Mouse (Mus musculus) spleen, adult 2 months (tissue): ENCODE data around the gene Acaca. TPM values are rescaled to one million over a fixed set of nuclear protein-coding genes. Genes with fewer than 3 reads are reported as not detected.
A peak's percentile ranks its signal among the peaks of the same experiment; 100 is the strongest.
"Not testable (repeated sequence)": the region's sequence is repeated elsewhere in the genome, so short reads cannot be mapped to it uniquely, and the experiment has no call there.

Experiments used
- DNase-seq, 2 experiments: peaks; one replicate each; pipeline versions ENCODE4 v3.0.0 to v3.0.0-alpha.2; 2012 to 2021; ENCODE audit warnings: low spot score in 2 of 2, low read depth in 1 of 2
- H3K27ac ChIP-seq: fragments of 200-500 bp; 2 replicates; pipeline ENCODE4 v1.5.1; 2012; ENCODE audit warnings: low read length, inconsistent platforms; ENCODE audit not compliant: insufficient read depth
- H3K27me3 ChIP-seq: fragments of 200-500 bp; 2 replicates; pipeline ENCODE4 v1.6.1; 2012; ENCODE audit warnings: mild to moderate bottlenecking, moderate library complexity, low read length, inconsistent platforms; ENCODE audit not compliant: control insufficient read depth, insufficient read depth
- H3K36me3 ChIP-seq: fragments of 200-500 bp; 2 replicates; pipeline ENCODE4 v1.6.1; 2012; ENCODE audit warnings: mild to moderate bottlenecking, low read length, inconsistent platforms; ENCODE audit not compliant: control insufficient read depth, insufficient read depth
- H3K4me1 ChIP-seq: fragments of 200-500 bp; 2 replicates; pipeline ENCODE4 v1.6.1; 2011; ENCODE audit warnings: inconsistent platforms; ENCODE audit not compliant: control insufficient read depth, insufficient read depth, insufficient read length
- H3K4me3 ChIP-seq: fragments of 200-500 bp; 2 replicates; pipeline ENCODE4 v1.5.1; 2011; ENCODE audit warnings: mild to moderate bottlenecking, inconsistent platforms; ENCODE audit not compliant: insufficient read depth, insufficient read length; ENCODE audit errors: extremely low read depth
- CTCF ChIP-seq: fragments of 200-500 bp; IDR thresholded peaks from 2 replicates; pipeline ENCODE4 v1.5.1; 2011; ENCODE audit warnings: mild to moderate bottlenecking, inconsistent platforms; ENCODE audit not compliant: insufficient read depth, insufficient read length, insufficient replicate concordance; ENCODE audit errors: extremely low read depth
- POLR2A ChIP-seq: fragments of 200-500 bp; IDR thresholded peaks from 2 replicates; pipeline ENCODE4 v1.6.1; 2011; ENCODE audit warnings: low read depth, low read length, inconsistent platforms
- WGBS: fragments of 180-500 bp; shearing (Covaris S2); methylation state at CpG from one replicate; pipeline ENCODE4 v1.1.7; 2018; 5-methylcytosine and 5-hydroxymethylcytosine counted together
- polyA plus RNA-seq: library from polyadenylated mRNA; depleted of rRNA; stranded (reverse); fragments of >200 nt; gene quantifications from 2 replicates; pipeline ENCODE4 v1.2.3, GENCODE M21; 2012

The Acaca gene
- polyA plus RNA-seq, 1 experiment: 3.9 TPM

DNA sequence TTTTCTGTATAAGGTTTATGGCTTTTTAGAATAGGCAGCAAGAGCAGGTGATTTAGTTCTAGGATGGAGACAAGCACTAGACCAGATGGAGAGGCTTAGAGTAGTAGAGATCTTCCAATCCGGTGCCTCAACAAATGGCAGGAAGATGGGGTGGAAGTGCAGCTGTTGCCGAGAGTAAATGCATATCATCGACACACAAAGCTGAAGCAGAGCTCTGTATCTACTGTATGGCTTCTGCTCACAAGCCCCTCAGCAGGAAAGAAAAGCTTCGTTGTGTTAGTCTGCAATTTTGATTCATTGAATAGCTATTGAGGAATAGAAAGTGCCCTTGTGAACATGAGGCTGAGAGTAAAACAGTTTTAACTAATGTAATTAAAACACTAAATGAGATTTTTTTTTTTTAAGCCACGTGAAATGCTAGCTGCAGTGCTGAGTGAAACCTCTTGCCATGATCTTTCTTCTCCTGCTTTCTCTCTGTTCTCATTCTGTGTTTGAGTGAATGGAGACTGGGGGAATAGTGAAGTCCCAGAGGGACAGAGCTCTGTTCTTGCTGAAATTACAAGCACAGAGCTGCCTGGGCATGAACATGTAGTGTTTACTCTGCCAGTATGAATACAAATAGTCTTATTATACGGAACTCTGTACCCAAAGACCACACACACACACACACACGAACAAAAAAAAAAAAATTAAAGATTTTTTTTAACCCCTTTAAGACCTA, 194.7 kb downstream of the Acaca start:
- H3K36me3 ChIP-seq: 0 out of 2 replicates have a peak, but pooled peaks cover 2% of the 10 kb centered on the region
- TF ChIP-seq CTCF (no peak), POLR2A (no peak)
- WGBS: 91% methylated on average over 7 of the region's 7 CpGs
- H3K27ac ChIP-seq: no peak overlapping the region
- no peaks in the 10 kb centered on the region for H3K4me1 ChIP-seq
- no peak for DNase-seq
- no peak overlapping the region for H3K4me3 ChIP-seq
- no peaks in the 10 kb centered on the region for H3K27me3 ChIP-seq

DNA sequence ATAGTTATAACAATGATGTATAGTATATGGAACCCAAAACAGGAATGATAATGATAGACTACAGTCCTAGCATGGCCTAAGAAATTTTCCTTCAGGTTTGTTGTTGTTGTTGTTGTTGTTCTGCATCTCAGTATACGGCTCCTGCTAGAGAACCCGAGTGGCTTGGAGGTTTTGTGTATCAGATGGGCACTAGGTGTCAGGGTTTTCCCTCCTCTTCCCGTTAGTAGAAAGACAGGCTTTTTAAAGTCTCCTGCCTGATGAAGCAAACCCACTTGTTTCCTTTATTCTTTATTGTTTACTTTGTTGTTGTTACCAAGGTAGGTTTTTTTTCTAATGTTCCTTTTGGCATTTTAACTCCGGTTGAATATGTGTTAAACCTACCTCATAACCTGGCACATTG, 197.6 kb downstream of the Acaca start:
- Histone ChIP-seq H3K27me3 (no peaks in the 10 kb centered on the region), H3K27ac (no peak overlapping the region), H3K4me3 (no peak overlapping the region), H3K4me1 (no peaks in the 10 kb centered on the region), H3K36me3 (0 out of 2 replicates have a peak, but pooled peaks cover 2% of the 10 kb centered on the region)
- 91% methylated on average over 4 of the region's 4 CpGs for WGBS
- no peak for DNase-seq
- TF ChIP-seq POLR2A (no peak), CTCF (no peak)

DNA sequence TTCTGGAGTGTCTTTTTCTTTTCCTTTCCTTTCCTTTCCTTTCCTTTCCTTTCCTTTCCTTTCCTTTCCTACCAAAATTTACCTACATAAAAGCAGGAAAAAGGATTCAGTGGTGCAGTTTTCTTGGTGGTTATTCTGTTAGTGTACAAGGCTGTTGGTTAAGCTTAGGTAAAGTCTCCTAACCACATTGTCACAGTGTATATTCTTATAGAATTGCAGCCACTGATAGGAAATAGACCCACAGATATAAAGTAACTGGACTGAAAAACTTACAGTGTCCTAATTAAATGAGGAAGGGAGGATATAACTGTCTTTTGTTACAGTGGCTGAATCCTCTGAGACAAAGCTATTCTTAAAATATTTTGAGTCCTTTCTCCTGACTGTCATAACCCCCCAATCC, 202.9 kb downstream of the Acaca start:
- TF ChIP-seq CTCF (no peak), POLR2A (no peak)
- Histone ChIP-seq H3K4me1 (no peaks in the 10 kb centered on the region; the same call in 1 of the 2 replicates), H3K27ac (peak overlapping the region; percentile 67), H3K4me3 (no peak overlapping the region), H3K27me3 (no peaks in the 10 kb centered on the region), H3K36me3 (0 out of 2 replicates have a peak, but pooled peaks cover 2% of the 10 kb centered on the region)
- no peak for DNase-seq

GRCm38 (mm10) chr11:84332860-84333259, 203.4 kb downstream of the Acaca start:
- H3K4me3 ChIP-seq: no peak overlapping the region
- H3K36me3 ChIP-seq: 0 out of 2 replicates have a peak, but pooled peaks cover 2% of the 10 kb centered on the region
- H3K27ac ChIP-seq: peak overlapping the region; percentile 67
- TF ChIP-seq CTCF (no peak), POLR2A (no peak)
- DNase-seq: peak in 1 of 2 experiments; percentile 5
- no peaks in the 10 kb centered on the region for H3K27me3 ChIP-seq
- no peaks in the 10 kb centered on the region; the same call in 1 of the 2 replicates for H3K4me1 ChIP-seq
- 50% methylated on average over 3 of the region's 3 CpGs for WGBS

DNA sequence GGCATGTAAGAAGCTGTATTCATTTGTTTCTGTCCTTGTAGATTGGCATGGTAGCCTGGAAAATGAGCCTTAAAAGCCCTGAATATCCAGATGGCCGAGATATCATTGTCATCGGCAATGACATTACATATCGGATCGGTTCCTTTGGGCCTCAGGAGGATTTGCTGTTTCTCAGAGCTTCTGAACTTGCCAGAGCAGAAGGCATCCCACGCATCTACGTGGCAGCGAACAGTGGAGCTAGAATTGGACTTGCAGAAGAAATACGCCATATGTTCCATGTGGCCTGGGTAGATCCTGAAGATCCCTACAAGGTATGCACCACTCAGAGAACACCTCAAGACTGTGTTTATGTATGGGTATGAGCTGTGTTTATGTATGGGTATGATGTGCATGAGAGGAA, 208.8 kb downstream of the Acaca start:
- not testable (repeated sequence) for DNase-seq, H3K36me3 ChIP-seq, H3K27me3 ChIP-seq, H3K27ac ChIP-seq, H3K4me3 ChIP-seq, H3K4me1 ChIP-seq
- 96% methylated on average over 8 of the region's 8 CpGs for WGBS

GRCm38 (mm10) chr11:84340630-84341029, 211.2 kb downstream of the Acaca start:
- no peak for DNase-seq
- H3K27ac ChIP-seq: no peak overlapping the region
- H3K27me3 ChIP-seq: no peaks in the 10 kb centered on the region
- WGBS: 72% methylated on average over 2 of the region's 2 CpGs
- H3K4me1 ChIP-seq: no peaks in the 10 kb centered on the region
- no peak overlapping the region for H3K4me3 ChIP-seq
- peaks cover 2% of the 10 kb centered on the region; the same call in 1 of the 2 replicates for H3K36me3 ChIP-seq
- TF ChIP-seq CTCF (no peak), POLR2A (no peak)

DNA sequence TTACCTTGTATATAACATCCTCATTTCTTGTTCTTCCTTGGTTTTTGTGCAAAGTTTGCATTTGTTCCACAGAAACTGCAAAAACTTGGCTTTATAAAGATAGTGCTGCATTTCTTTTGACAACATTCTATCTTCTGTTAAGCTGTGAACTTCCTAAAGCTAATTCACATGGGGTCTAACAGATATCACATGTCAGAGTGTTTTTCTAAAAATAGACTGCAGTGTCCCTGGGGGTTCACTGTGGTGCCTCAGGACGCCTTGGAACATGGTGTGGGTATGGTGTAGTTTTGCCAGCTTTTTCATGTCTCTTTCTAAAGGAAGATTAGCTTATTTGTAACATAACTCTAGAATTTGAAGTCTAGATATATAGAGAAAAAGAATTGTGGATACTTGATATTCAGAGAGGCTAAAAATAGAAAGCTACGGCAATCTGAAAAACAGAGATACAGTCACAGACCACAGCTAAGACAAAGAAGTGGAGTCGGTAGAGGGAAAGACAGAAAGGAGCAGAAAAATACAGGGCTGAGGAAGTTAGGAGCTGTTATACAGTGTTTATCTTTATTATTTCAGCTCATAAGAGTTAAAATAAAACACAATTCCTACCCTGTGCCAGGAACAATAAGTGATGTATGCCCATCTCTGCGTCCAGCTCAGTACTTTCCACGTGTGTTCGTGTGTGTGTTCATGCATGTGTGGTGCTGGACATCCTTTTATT, 215.2 kb downstream of the Acaca start:
- 0 out of 2 replicates have a peak, but pooled peaks cover 2% of the 10 kb centered on the region for H3K36me3 ChIP-seq
- TF ChIP-seq CTCF (no peak), POLR2A (no peak)
- H3K27me3 ChIP-seq: no peaks in the 10 kb centered on the region
- no peak overlapping the region for H3K4me3 ChIP-seq
- no peak for DNase-seq
- WGBS: 46% methylated on average over 6 of the region's 6 CpGs
- H3K27ac ChIP-seq: no peak overlapping the region
- H3K4me1 ChIP-seq: no peaks in the 10 kb centered on the region
